Mouse (Mus musculus) thymus, adult 2 months (tissue): Measurements from ENCODE around the gene F9.

Source experiments
- CTCF ChIP-seq: fragments of 200-500 bp; IDR thresholded peaks from 2 replicates; pipeline ENCODE4 v1.5.1; 2012; ENCODE audit warnings: mild to moderate bottlenecking, control low read depth, low read length, moderate library complexity, borderline replicate concordance; ENCODE audit not compliant: control insufficient read depth, poor library complexity, insufficient read depth; ENCODE audit errors: extremely low read depth
- POLR2A ChIP-seq: fragments of 200-500 bp; IDR thresholded peaks from 2 replicates; pipeline ENCODE4 v1.6.1; 2012; ENCODE audit warnings: mild to moderate bottlenecking, low read length, control low read depth, moderate library complexity; ENCODE audit not compliant: control insufficient read depth, poor library complexity, insufficient read depth; ENCODE audit errors: extremely low read depth

- TF ChIP-seq CTCF (no peak), POLR2A (no peak)
These were observed 27.4 kb downstream of the F9 start for GRCm38 (mm10) chrX:60026654-60027053.
